In the genomic region with DNA sequence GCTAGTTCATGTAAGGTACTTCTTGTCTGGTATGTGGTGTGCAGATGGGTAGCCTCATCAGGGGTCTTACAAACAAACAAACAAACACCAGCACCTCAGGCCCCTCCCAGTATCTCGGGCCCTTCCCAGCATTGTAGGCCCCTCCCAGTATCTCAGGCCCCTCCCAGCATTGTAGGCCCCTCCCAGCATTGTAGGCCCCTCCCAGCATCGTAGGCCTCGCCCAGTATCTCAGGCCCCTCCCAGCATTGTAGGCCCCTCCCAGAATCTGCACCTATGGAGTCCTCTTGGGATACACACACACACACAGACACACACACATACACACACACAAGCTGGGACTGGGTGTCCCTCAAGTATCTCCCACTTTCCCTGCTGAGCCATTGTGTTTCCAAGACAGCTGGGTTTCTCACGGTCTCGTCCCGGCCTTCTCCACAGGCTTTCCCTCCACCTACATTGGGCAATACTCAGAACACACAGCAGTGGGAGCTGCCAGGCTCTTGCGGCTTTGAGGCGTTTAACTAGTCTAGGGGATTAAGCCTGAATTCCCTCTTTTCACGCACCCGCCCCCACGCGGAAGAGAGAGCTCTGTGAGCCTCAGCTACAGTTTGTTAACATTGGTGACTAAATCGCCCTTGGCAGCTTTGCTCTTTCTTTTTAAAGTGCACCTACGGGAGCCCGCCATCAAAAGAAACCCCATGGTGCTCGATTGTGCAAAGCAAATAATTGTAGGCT, we compare ENCODE assay signal across 9 mouse cellular contexts.
DNase-seq lines count a peak whose midpoint lies in the region; ATAC-seq lines count a peak whose summit lies in the region.
"Had no signal": no experiment of that assay in that cellular context is flagged by ENCODE, and none has a peak within 500 bp of the region (broad histone marks: within the 10 kb centered on the region; RNA-seq: fewer than 3 reads in every experiment).

No protein-coding gene starts in this region.

- H3K27me3 ChIP-seq in lung, embryonic 15.5 days = no peaks in the 10 kb centered on the region
- no peaks in the 10 kb centered on the region for H3K27me3 ChIP-seq in forebrain, embryonic 14.5 days (replicated peaks; ENCODE audit: control insufficient read depth, insufficient read depth, low read length)
- peaks cover 26% of the 10 kb centered on the region for H3K27me3 ChIP-seq in heart, embryonic 12.5 days (replicated peaks)

- no peaks in the 10 kb centered on the region for H3K36me3 ChIP-seq in lung, embryonic 15.5 days
- H3K36me3 ChIP-seq in forebrain, embryonic 14.5 days (ENCODE audit: control insufficient read depth, insufficient read depth, low read length) = no peaks in the 10 kb centered on the region
- H3K36me3 ChIP-seq in heart, embryonic 12.5 days = no peaks in the 10 kb centered on the region

- DNase-seq in lung, postnatal 10 days = no peak
- peak; percentile 77 for DNase-seq in forebrain, embryonic 14.5 days (ENCODE audit: low spot score)
- peak; percentile 17 for DNase-seq in lung, postnatal 36 days
- DNase-seq in right cerebral cortex, postnatal 4 days = peak; percentile 47
- no peak for DNase-seq in embryo, embryonic 11 days
- DNase-seq in thymus, postnatal 25 days = no peak

- no peak overlapping the region for H3K9ac ChIP-seq in lung, embryonic 15.5 days
- no peak overlapping the region for H3K9ac ChIP-seq in forebrain, embryonic 14.5 days (ENCODE audit: low read length)
- no peak overlapping the region for H3K9ac ChIP-seq in heart, embryonic 12.5 days

- H3K27ac ChIP-seq in lung, embryonic 15.5 days = no peak overlapping the region
- no peak overlapping the region for H3K27ac ChIP-seq in forebrain, embryonic 14.5 days (ENCODE audit: low read depth, low read length)
- H3K27ac ChIP-seq in heart, embryonic 12.5 days (ENCODE audit: poor library complexity, severe bottlenecking) = no peak overlapping the region

- 59% methylated on average over 16 of the region's 16 CpGs for WGBS in lung, embryonic 15.5 days
- 15% methylated on average over 16 of the region's 16 CpGs for WGBS in forebrain, embryonic 14.5 days
- WGBS in heart, embryonic 12.5 days = 66% methylated on average over 16 of the region's 16 CpGs

- no peak overlapping the region for H3K4me2 ChIP-seq in lung, embryonic 15.5 days
- H3K4me2 ChIP-seq in forebrain, embryonic 14.5 days (ENCODE audit: low read length) = no peak overlapping the region
- H3K4me2 ChIP-seq in heart, embryonic 12.5 days = no peak overlapping the region

- H3K4me1 ChIP-seq in lung, embryonic 15.5 days = no peaks in the 10 kb centered on the region
- H3K4me1 ChIP-seq in forebrain, embryonic 14.5 days (ENCODE audit: control insufficient read depth, insufficient read depth, low read length) = peaks cover 9% of the 10 kb centered on the region; the same call in 1 of the 2 replicates
- no peaks in the 10 kb centered on the region for H3K4me1 ChIP-seq in heart, embryonic 12.5 days (replicated peaks)
- H3K4me1 ChIP-seq: megakaryocyte, embryonic 14.5 days had no signal

- H3K4me3 ChIP-seq in lung, embryonic 15.5 days = no peak overlapping the region
- H3K4me3 ChIP-seq in forebrain, embryonic 14.5 days (ENCODE audit: low read depth, low read length) = no peak overlapping the region
- no peak overlapping the region for H3K4me3 ChIP-seq in heart, embryonic 12.5 days
- H3K4me3 ChIP-seq: megakaryocyte, embryonic 14.5 days had no signal

- ATAC-seq in lung, embryonic 15.5 days (ENCODE audit: borderline replicate concordance, extremely low read depth, low FRiP score, low TSS enrichment) = peak; percentile 31; the same call in 1 of the 2 replicates
- ATAC-seq in forebrain, embryonic 14.5 days = peak; percentile 65
- no peak for ATAC-seq in heart, embryonic 12.5 days (ENCODE audit: insufficient number of reproducible peaks, low FRiP score)

- H3K9me3 ChIP-seq in lung, embryonic 15.5 days = no peaks in the 10 kb centered on the region
- H3K9me3 ChIP-seq in forebrain, embryonic 14.5 days (replicated peaks; ENCODE audit: control insufficient read depth, low read length) = no peaks in the 10 kb centered on the region
- H3K9me3 ChIP-seq in heart, embryonic 12.5 days (replicated peaks) = 0 out of 2 replicates have a peak, but pooled peaks cover 2% of the 10 kb centered on the region

Comparison
In these comparisons a context has a peak if more than half of its experiments do, and no peak if none do; other contexts are left out.
1. DNase-seq: peak in forebrain, embryonic 14.5 days (single experiment), lung, postnatal 36 days (single experiment) and right cerebral cortex, postnatal 4 days (single experiment); none in lung, postnatal 10 days (single experiment), embryo, embryonic 11 days (single experiment) and thymus, postnatal 25 days (single experiment).